Comparison of ENCODE assay signal across 7 mouse cellular contexts in the genomic region with DNA sequence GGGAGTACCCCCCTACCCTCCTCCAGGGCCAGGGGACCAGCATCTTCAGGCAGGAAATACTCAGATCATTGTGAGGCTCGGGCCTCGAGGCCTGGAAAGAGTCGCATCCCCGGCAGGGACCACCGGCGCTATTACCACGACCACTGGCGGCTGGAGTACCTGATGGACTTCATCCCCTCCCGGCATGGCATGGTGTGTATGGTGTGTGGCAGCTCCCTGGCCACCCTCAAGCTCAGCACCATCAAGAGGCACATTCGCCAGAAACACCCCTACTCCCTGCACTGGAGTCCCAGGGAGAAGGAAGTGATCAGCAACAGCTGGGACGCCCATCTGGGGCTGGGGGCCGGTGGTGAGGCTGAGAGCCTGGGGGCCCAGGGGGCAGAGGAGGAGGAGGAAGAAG. TPM values are rescaled to one million over a fixed set of nuclear protein-coding genes. Genes with fewer than 3 reads are reported as not detected.
DNase-seq lines count a peak whose midpoint lies in the region; ATAC-seq and TF ChIP-seq lines count a peak whose summit lies in the region.

No protein-coding gene starts in this region.

- no peak overlapping the region for H3K9ac ChIP-seq in embryonic facial prominence, embryonic 15.5 days
- peak overlapping the region; percentile 99 for H3K9ac ChIP-seq in hindbrain, embryonic 11.5 days (ENCODE audit: low read depth, low read length)
- H3K9ac ChIP-seq in midbrain, embryonic 14.5 days (replicated peaks; ENCODE audit: low read length): peak overlapping the region; percentile 100

- peaks cover 17% of the 10 kb centered on the region; the same call in 1 of the 2 replicates for H3K36me3 ChIP-seq in embryonic facial prominence, embryonic 15.5 days
- peaks cover 9% of the 10 kb centered on the region for H3K36me3 ChIP-seq in hindbrain, embryonic 11.5 days (ENCODE audit: control insufficient read depth, insufficient read depth, low read length)
- H3K36me3 ChIP-seq in midbrain, embryonic 14.5 days (ENCODE audit: control insufficient read depth, insufficient read depth, low read length): peaks cover 51% of the 10 kb centered on the region

- H3K4me1 ChIP-seq in embryonic facial prominence, embryonic 15.5 days: peaks cover 77% of the 10 kb centered on the region
- peaks cover 46% of the 10 kb centered on the region for H3K4me1 ChIP-seq in hindbrain, embryonic 11.5 days (replicated peaks; ENCODE audit: control insufficient read depth, insufficient read depth, low read length)
- peaks cover 75% of the 10 kb centered on the region for H3K4me1 ChIP-seq in midbrain, embryonic 14.5 days (ENCODE audit: control insufficient read depth, insufficient read depth, low read length)

- no peaks in the 10 kb centered on the region for H3K27me3 ChIP-seq in embryonic facial prominence, embryonic 15.5 days
- H3K27me3 ChIP-seq in hindbrain, embryonic 11.5 days (ENCODE audit: control insufficient read depth, insufficient read depth, low read length): no peaks in the 10 kb centered on the region; the same call in 1 of the 2 replicates
- H3K27me3 ChIP-seq in midbrain, embryonic 14.5 days (ENCODE audit: control insufficient read depth, insufficient read depth, low read length): no peaks in the 10 kb centered on the region

- no peak for DNase-seq in layer of hippocampus, adult 2 months (ENCODE audit: low spot score in 2 of 2)
- DNase-seq in layer of hippocampus, adult 18-20 months (ENCODE audit: low spot score in 2 of 2): no peak
- peak; percentile 28 for DNase-seq in hindbrain, embryonic 11.5 days (ENCODE audit: low spot score)
- no peak for DNase-seq in midbrain, embryonic 14.5 days
- no peak for DNase-seq in adipocyte (ENCODE audit: low spot score)
- DNase-seq in Muller cell, postnatal 12 days (ENCODE audit: inconsistent ontology term): no peak

- H3K4me2 ChIP-seq in embryonic facial prominence, embryonic 15.5 days (replicated peaks): peak overlapping the region; percentile 85
- peak overlapping the region; percentile 85 for H3K4me2 ChIP-seq in hindbrain, embryonic 11.5 days (replicated peaks; ENCODE audit: low read depth, low read length)
- H3K4me2 ChIP-seq in midbrain, embryonic 14.5 days (ENCODE audit: low read length): peak overlapping the region; percentile 95

- TF ChIP-seq CTCF in layer of hippocampus, adult 2 months (conservative IDR thresholded peaks at IDR 0.05): no peak

- no peak overlapping the region for H3K4me3 ChIP-seq in layer of hippocampus, adult 2 months
- no peak overlapping the region for H3K4me3 ChIP-seq in embryonic facial prominence, embryonic 15.5 days (replicated peaks)
- H3K4me3 ChIP-seq in hindbrain, embryonic 11.5 days (ENCODE audit: low read depth, low read length): peak overlapping the region; percentile 89
- H3K4me3 ChIP-seq in midbrain, embryonic 14.5 days (replicated peaks; ENCODE audit: low read depth, low read length): peak overlapping the region; percentile 86

- ATAC-seq in embryonic facial prominence, embryonic 15.5 days (ENCODE audit: insufficient number of reproducible peaks, low FRiP score, low TSS enrichment, low read depth): no peak
- no peak for ATAC-seq in hindbrain, embryonic 11.5 days (ENCODE audit: low FRiP score)
- ATAC-seq in midbrain, embryonic 14.5 days (ENCODE audit: low FRiP score, low TSS enrichment): no peak

- WGBS in embryonic facial prominence, embryonic 15.5 days: 39% methylated on average over 12 of the region's 12 CpGs
- WGBS in hindbrain, embryonic 11.5 days: 77% methylated on average over 12 of the region's 12 CpGs
- 38% methylated on average over 12 of the region's 12 CpGs for WGBS in midbrain, embryonic 14.5 days

- no peaks in the 10 kb centered on the region for H3K9me3 ChIP-seq in embryonic facial prominence, embryonic 15.5 days (replicated peaks)
- H3K9me3 ChIP-seq in hindbrain, embryonic 11.5 days (ENCODE audit: control insufficient read depth, low read length): no peaks in the 10 kb centered on the region
- H3K9me3 ChIP-seq in midbrain, embryonic 14.5 days (ENCODE audit: control insufficient read depth, low read length): no peaks in the 10 kb centered on the region

- H3K27ac ChIP-seq in layer of hippocampus, adult 2 months: 0 out of 2 replicates have a peak overlapping the region, but pooled peaks have one; percentile 24
- no peak overlapping the region for H3K27ac ChIP-seq in embryonic facial prominence, embryonic 15.5 days (replicated peaks)
- peak overlapping the region; percentile 94; the same call in 1 of the 2 replicates for H3K27ac ChIP-seq in hindbrain, embryonic 11.5 days (ENCODE audit: low read depth, low read length)
- H3K27ac ChIP-seq in midbrain, embryonic 14.5 days (replicated peaks; ENCODE audit: low read depth, low read length): peak overlapping the region; percentile 100

RNA-seq across cellular contexts. Expression of gene 2700081O15Rik, which starts 2.7 kb away (rescaled TPM):
- total RNA-seq in layer of hippocampus, adult 2 months (2021): 10 to 100 TPM; 45.7 to 47.4 TPM
- total RNA-seq in layer of hippocampus, adult 18-20 months (2021): 10 to 100 TPM; 43.8 to 44.2 TPM
- polyA plus RNA-seq in embryonic facial prominence, embryonic 15.5 days (2015; fragmentation: Nextera tagmentation; extraction: Ambion mirVana): 8.3 and 9.5 TPM in 2 replicates
- 14.5 and 17.7 TPM in 2 replicates for polyA plus RNA-seq in hindbrain, embryonic 11.5 days (2014; fragmentation: Nextera tagmentation; extraction: Ambion mirVana)
- 18.5 and 19.5 TPM in 2 replicates for polyA plus RNA-seq in midbrain, embryonic 14.5 days (2014; fragmentation: Nextera tagmentation; extraction: Ambion mirVana)

RNA-seq across cellular contexts. Expression of gene Spindoc, which starts 37.3 kb away (rescaled TPM):
- total RNA-seq in layer of hippocampus, adult 2 months (2021): 10 to 100 TPM; 30.2 to 31.7 TPM
- total RNA-seq in layer of hippocampus, adult 18-20 months (2021): 10 to 100 TPM; 33.6 to 34.2 TPM
- polyA plus RNA-seq in embryonic facial prominence, embryonic 15.5 days (2015; fragmentation: Nextera tagmentation; extraction: Ambion mirVana): 30.1 and 36.2 TPM in 2 replicates
- 26.1 and 34.6 TPM in 2 replicates for polyA plus RNA-seq in hindbrain, embryonic 11.5 days (2014; fragmentation: Nextera tagmentation; extraction: Ambion mirVana)
- polyA plus RNA-seq in midbrain, embryonic 14.5 days (2014; fragmentation: Nextera tagmentation; extraction: Ambion mirVana): 26.9 and 48.1 TPM in 2 replicates

Comparison
In these comparisons a context has a peak if more than half of its experiments do, and no peak if none do; other contexts are left out.
1. H3K4me3 ChIP-seq: peak in hindbrain, embryonic 11.5 days (single experiment) and midbrain, embryonic 14.5 days (single experiment); none in layer of hippocampus, adult 2 months (single experiment) and embryonic facial prominence, embryonic 15.5 days (single experiment).
2. Peak in every context shown above with its lines, with median percentiles within 50 percentile points of each other: H3K4me2 ChIP-seq.